Mouse (Mus musculus): ENCODE data around the gene Traf7. TPM values are rescaled to one million over a fixed set of nuclear protein-coding genes. Genes with fewer than 3 reads are reported as not detected.

Gene Traf7
- polyA plus RNA-seq, 1 experiment, result 142 TPM

DNA sequence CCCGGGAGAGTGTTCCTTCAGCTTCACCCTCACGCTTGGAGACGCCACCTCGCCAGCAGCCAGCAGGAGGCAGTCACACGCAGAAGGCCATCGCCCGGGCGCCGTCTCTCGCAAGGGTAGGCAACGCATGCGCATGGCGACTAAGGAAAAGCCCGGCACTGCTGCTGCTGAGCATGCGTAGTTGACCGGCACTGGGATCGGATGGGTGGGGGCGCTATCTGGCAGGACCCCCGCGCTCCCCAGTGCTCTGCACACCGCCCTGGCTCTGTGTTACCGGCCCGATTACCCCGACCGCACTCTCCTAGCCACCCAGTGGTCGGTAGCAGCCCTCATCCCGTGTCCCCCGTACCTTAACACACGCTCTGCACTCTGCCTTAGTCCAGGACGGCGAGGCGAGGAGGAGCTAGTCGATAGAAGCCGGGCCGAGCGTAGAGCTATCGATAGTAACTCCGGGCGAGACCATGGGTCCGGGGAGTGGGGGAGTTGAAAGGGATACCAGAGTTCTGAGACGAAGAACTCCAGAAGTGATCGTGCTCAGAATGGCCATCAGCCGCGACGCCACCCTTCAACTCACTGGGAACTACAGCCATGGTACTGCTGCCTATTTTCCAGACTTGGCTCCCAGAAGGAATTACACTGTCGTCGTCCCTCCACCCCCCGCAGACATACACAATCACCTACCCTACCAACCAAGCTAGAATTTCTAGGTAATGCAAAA is 48.9 kb downstream of the Traf7 start, which contains the start of gene Mlst8:
Gene Mlst8 (minus strand): TSS at position 416 of the 718 bp plus-strand sequence.
- peaks cover 13% of the 10 kb centered on the region for H3K79me2 ChIP-seq (ENCODE audit: control insufficient read depth, insufficient read depth)
- H3ac ChIP-seq (ENCODE audit: control insufficient read depth, insufficient read length, low read depth), result peak within 1 kb of the TSS; percentile 96
- H3K79me3 ChIP-seq (ENCODE audit: low read depth), result peaks cover 3% of the 10 kb centered on the region

DNA sequence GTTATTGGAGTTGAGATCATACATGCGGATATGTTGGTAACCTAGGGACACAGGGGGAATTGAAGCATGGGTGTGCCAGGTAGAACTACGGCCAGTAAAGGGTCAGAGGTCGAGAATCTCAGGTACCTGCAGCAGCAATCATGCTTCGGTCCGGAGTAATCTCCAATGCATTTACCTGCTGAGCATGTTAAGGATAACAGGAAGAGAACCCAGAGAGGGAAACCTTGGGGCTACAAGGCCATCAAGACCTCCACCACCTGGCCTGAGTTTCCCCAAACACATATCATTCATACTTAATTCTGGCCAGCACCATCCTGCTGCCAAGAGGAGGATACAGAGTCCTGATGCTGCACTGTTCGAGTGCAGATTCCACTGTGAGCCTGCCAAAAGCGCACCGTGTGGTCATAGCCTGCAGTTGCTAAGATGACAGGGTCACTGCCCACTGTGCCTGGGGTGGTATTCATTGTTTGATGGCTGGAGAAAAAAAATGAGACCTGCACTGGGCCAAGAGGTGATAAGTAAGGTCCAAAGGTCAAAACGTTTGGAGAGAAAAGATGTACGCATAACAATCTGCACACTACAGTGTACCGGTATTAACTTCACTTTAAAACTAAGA is 49.6 kb downstream of the Traf7 start:
- no peaks in the 10 kb centered on the region for H3K27me3 ChIP-seq (ENCODE audit: control insufficient read depth, insufficient read depth, insufficient read length)
- H3K79me2 ChIP-seq (ENCODE audit: control insufficient read depth, insufficient read depth), result peaks cover 13% of the 10 kb centered on the region
- peak overlapping the region; percentile 49 for H3K4me3 ChIP-seq (ENCODE audit: insufficient read depth, poor library complexity, severe bottlenecking)
- peaks cover 38% of the 10 kb centered on the region for H3K36me3 ChIP-seq (ENCODE audit: control insufficient read depth, insufficient read depth)
- H3ac ChIP-seq (ENCODE audit: control insufficient read depth, insufficient read length, low read depth), result peak overlapping the region; percentile 43
- no peak for TF ChIP-seq CEBPB (IDR thresholded peaks at IDR 0.05; ENCODE audit: low read depth)
- TF ChIP-seq MYOG (IDR thresholded peaks at IDR 0.05; ENCODE audit: control insufficient read depth, extremely low read depth, insufficient read length), result no peak
- no peak for TF ChIP-seq CTCF (IDR thresholded peaks at IDR 0.05; ENCODE audit: control insufficient read depth, insufficient read depth, insufficient read length)
- TF ChIP-seq MAX (IDR thresholded peaks at IDR 0.05), result no peak
- H3K79me3 ChIP-seq (ENCODE audit: low read depth), result peaks cover 3% of the 10 kb centered on the region

More for the DNA sequence above, 48.9 kb downstream of the Traf7 start, which contains the start of gene Mlst8:
- Histone ChIP-seq H3K27me3 (ENCODE audit: control insufficient read depth, insufficient read depth, insufficient read length) (no peaks in the 10 kb centered on the region), H3K36me3 (ENCODE audit: control insufficient read depth, insufficient read depth) (peaks cover 31% of the 10 kb centered on the region), H3K4me3 (ENCODE audit: insufficient read depth, poor library complexity, severe bottlenecking) (peak within 1 kb of the TSS; percentile 49)
- TF ChIP-seq CTCF (IDR thresholded peaks at IDR 0.05; ENCODE audit: control insufficient read depth, insufficient read depth, insufficient read length) (peak; percentile 91), FOSL1 (IDR thresholded peaks at IDR 0.05; ENCODE audit: insufficient read depth, low read length, poor library complexity, severe bottlenecking) (no peak)

DNA sequence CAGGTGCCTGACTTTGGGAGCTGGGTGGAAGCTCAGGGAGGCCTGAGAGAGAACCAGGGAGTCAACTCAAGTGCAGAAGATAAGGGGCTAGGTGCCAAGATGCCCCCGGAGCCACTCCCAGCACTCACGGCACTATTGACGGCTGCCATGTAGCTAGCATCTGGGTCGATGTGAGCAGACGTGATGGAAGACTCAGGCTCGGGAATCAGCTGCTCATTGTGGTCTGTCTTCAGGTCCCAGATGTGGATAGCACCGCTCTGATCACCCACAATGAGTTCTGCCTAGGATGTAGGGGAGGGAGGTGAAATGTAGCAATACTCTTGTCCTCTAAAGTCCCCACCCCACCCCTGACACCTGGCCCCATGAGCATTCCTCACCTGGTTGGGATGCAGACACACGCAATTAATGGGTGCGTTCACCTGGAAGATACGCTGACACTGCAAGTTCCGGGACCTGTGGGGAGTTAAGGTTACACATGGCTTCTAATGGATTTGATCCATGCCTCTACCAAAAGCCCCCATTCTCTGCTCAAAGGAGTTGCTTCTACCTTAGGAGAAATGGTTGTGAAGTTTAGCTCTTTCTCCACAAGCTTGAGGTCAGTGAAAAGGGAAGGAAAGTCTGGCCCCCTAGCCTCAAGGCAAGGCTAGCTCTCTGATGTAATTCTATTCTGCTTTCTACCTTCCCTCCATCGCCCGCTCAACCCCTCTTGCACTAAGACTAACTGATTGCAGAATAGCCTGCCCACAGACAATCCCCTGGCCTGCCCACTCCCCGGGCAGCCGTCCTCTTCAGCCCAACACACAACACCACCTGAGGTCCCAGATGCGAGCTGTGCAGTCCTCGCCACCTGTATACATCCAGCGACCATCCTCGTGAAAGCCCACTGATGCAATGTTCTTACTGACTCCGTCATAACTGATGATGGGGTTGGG is 50.4 kb downstream of the Traf7 start:
- Histone ChIP-seq H3K36me3 (ENCODE audit: control insufficient read depth, insufficient read depth) (peaks cover 43% of the 10 kb centered on the region), H3K27me3 (ENCODE audit: control insufficient read depth, insufficient read depth, insufficient read length) (no peaks in the 10 kb centered on the region), H3K79me3 (ENCODE audit: low read depth) (peaks cover 7% of the 10 kb centered on the region), H3ac (ENCODE audit: control insufficient read depth, insufficient read length, low read depth) (no peak overlapping the region), H3K4me3 (ENCODE audit: insufficient read depth, poor library complexity, severe bottlenecking) (no peak overlapping the region), H3K79me2 (ENCODE audit: control insufficient read depth, insufficient read depth) (peaks cover 19% of the 10 kb centered on the region)
- no peak for TF ChIP-seq CTCF (IDR thresholded peaks at IDR 0.05; ENCODE audit: control insufficient read depth, insufficient read depth, insufficient read length)
- no peak for TF ChIP-seq MAX (IDR thresholded peaks at IDR 0.05)

DNA sequence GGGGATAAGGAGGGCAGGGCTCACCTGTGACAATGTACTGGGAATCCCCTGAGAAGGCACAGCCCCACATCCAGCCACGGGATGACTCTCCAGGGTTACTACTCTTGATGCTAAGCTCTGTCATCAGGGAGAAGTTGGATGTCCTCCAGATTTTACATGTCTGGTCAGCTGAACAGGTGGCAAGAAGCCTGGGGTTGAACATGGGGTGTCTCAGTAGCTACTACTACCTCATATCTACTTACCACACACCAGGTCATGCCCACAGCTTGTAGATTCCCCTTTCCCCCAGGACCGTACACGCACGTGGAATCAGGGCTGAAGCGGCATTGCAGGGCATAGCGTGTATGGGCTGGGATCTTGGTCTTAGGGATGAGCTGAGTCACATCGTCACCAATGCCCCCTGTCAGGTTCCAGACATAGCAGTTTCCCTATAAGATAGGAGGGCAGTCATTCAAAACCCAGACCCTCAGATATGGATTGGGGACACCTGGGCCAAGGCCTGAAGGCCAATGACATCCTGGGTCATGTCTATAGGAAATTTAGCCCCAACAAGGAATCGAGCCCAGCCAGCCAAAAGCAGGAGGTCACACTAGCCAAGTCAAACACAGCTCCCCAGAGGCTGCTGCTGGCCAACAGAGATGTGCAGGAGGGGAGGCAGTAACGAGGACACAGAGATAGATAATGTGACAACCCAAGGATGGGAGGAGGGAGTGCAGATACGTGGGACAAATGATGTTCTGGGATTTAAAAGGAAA is 51.5 kb downstream of the Traf7 start:
- Histone ChIP-seq H3ac (ENCODE audit: control insufficient read depth, insufficient read length, low read depth) (no peak overlapping the region), H3K36me3 (ENCODE audit: control insufficient read depth, insufficient read depth) (peaks cover 47% of the 10 kb centered on the region), H3K4me3 (ENCODE audit: insufficient read depth, poor library complexity, severe bottlenecking) (no peak overlapping the region), H3K27me3 (ENCODE audit: control insufficient read depth, insufficient read depth, insufficient read length) (no peaks in the 10 kb centered on the region), H3K79me3 (ENCODE audit: low read depth) (peaks cover 16% of the 10 kb centered on the region), H3K79me2 (ENCODE audit: control insufficient read depth, insufficient read depth) (peaks cover 30% of the 10 kb centered on the region)
- TF ChIP-seq CEBPB (IDR thresholded peaks at IDR 0.05; ENCODE audit: low read depth) (no peak), MAX (IDR thresholded peaks at IDR 0.05) (no peak), USF1 (IDR thresholded peaks at IDR 0.05; ENCODE audit: low read depth) (no peak), FOSL1 (IDR thresholded peaks at IDR 0.05; ENCODE audit: insufficient read depth, low read length, poor library complexity, severe bottlenecking) (no peak), CTCF (IDR thresholded peaks at IDR 0.05; ENCODE audit: control insufficient read depth, insufficient read depth, insufficient read length) (no peak), MYOD1 (IDR thresholded peaks at IDR 0.05; ENCODE audit: control insufficient read depth, insufficient read length, low read depth) (no peak), MYOG (IDR thresholded peaks at IDR 0.05; ENCODE audit: control insufficient read depth, extremely low read depth, insufficient read length) (no peak)

DNA sequence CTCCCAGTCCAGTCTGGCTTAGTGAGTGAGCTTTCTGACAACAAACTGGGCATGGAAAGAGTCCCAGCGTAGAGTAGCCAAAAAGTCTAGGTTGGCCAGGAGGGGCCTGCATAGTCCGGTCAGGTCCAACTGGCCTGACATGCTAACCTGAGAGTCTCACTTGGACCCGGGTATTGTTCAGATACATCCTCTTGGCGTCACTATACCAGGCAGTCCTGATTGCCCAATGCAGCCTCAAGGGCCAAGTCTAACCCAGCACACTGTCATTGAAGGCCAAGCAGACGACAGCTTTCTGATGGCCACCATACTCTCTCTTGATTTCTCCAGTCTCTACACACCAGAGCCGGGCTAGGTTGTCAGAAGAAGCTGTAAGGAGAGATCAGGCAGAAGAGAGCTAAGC is 52.2 kb downstream of the Traf7 start:
- no peak overlapping the region for H3K4me3 ChIP-seq (ENCODE audit: insufficient read depth, poor library complexity, severe bottlenecking)
- no peak for TF ChIP-seq MYOG (IDR thresholded peaks at IDR 0.05; ENCODE audit: control insufficient read depth, extremely low read depth, insufficient read length)
- TF ChIP-seq CTCF (IDR thresholded peaks at IDR 0.05; ENCODE audit: control insufficient read depth, insufficient read depth, insufficient read length), result no peak
- TF ChIP-seq USF1 (IDR thresholded peaks at IDR 0.05; ENCODE audit: low read depth), result no peak
- TF ChIP-seq MAX (IDR thresholded peaks at IDR 0.05), result no peak
- no peak for TF ChIP-seq FOSL1 (IDR thresholded peaks at IDR 0.05; ENCODE audit: insufficient read depth, low read length, poor library complexity, severe bottlenecking)
- no peak for TF ChIP-seq MYOD1 (IDR thresholded peaks at IDR 0.05; ENCODE audit: control insufficient read depth, insufficient read length, low read depth)
- TF ChIP-seq CEBPB (IDR thresholded peaks at IDR 0.05; ENCODE audit: low read depth), result no peak
- H3K27me3 ChIP-seq (ENCODE audit: control insufficient read depth, insufficient read depth, insufficient read length), result no peaks in the 10 kb centered on the region
- H3K79me2 ChIP-seq (ENCODE audit: control insufficient read depth, insufficient read depth), result peaks cover 36% of the 10 kb centered on the region
- H3K36me3 ChIP-seq (ENCODE audit: control insufficient read depth, insufficient read depth), result peaks cover 47% of the 10 kb centered on the region
- H3K79me3 ChIP-seq (ENCODE audit: low read depth), result peaks cover 20% of the 10 kb centered on the region
- no peak overlapping the region for H3ac ChIP-seq (ENCODE audit: control insufficient read depth, insufficient read length, low read depth)

All from C2C12 (cell line).